Comparison of ENCODE assay signal across 11 mouse cellular contexts in the genomic region with DNA sequence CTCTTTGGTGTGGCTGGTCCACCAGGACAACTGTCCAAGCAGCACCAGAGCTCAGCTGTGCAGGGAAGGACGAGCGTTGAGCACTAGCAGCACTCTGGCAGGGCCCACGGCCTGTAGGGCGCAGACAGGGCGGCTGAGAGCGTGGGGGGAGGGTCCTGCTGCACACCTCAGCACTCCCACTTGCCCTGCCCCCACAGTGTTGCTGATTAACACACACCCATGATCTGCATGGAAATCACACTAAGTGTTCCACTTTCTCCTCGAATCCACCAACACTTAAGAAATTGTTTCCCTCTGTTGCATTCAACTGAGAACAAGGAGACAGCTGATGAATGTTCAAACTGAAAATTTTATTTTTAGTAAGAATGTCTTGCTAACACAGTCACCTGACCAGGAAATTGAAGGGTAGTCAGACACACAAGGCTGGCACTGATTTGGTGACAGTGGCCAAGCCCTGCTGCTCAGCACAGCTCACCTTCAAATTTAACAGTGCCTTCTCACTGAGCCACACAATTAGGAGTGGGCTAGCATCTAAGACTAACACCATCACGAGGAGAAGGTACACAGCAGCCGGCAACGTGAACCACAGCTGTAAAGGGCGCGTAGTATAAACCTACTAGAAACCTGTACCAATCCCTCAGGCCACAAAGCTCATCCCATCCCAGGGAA. TPM values are rescaled to one million over a fixed set of nuclear protein-coding genes. Genes with fewer than 3 reads are reported as not detected.
A peak's percentile ranks its signal among the peaks of the same experiment; 100 is the strongest.
DNase-seq lines count a peak whose midpoint lies in the region; ATAC-seq lines count a peak whose summit lies in the region.
"Had no signal": no experiment of that assay in that cellular context is flagged by ENCODE, and none has a peak within 500 bp of the region (broad histone marks: within the 10 kb centered on the region; RNA-seq: fewer than 3 reads in every experiment).

No protein-coding gene starts in this region.

- H3K9ac ChIP-seq in kidney, embryonic 14.5 days (ENCODE audit: low read depth, low read length) = no peak overlapping the region
- H3K9ac ChIP-seq in neural tube, embryonic 15.5 days (replicated peaks) = no peak overlapping the region
- H3K9ac ChIP-seq: lung, embryonic 15.5 days had no signal

- ATAC-seq in kidney, embryonic 14.5 days (ENCODE audit: low FRiP score, low TSS enrichment) = no peak
- ATAC-seq in neural tube, embryonic 15.5 days (ENCODE audit: low FRiP score) = no peak

- H3K4me3 ChIP-seq in kidney, embryonic 14.5 days (ENCODE audit: low read length) = no peak overlapping the region
- no peak overlapping the region for H3K4me3 ChIP-seq in neural tube, embryonic 15.5 days (replicated peaks)
- H3K4me3 ChIP-seq: lung, embryonic 15.5 days had no signal

- no peak overlapping the region for H3K27ac ChIP-seq in kidney, embryonic 14.5 days (ENCODE audit: low read depth, low read length)
- peak overlapping the region; percentile 54; the same call in 1 of the 2 replicates for H3K27ac ChIP-seq in neural tube, embryonic 15.5 days (replicated peaks)
- H3K27ac ChIP-seq: lung, embryonic 15.5 days had no signal

- H3K9me3 ChIP-seq in kidney, embryonic 14.5 days (ENCODE audit: control insufficient read depth, low read length) = no peaks in the 10 kb centered on the region
- no peaks in the 10 kb centered on the region for H3K9me3 ChIP-seq in neural tube, embryonic 15.5 days (replicated peaks)
- H3K9me3 ChIP-seq: lung, embryonic 15.5 days had no signal

- intact Hi-C loops in gastrocnemius, postnatal 14 days (cut with DNase I; ENCODE audit: low total_unique reads) = no loop called here

- H3K4me2 ChIP-seq in kidney, embryonic 14.5 days (replicated peaks; ENCODE audit: low read depth, low read length) = no peak overlapping the region
- no peak overlapping the region for H3K4me2 ChIP-seq in neural tube, embryonic 15.5 days
- H3K4me2 ChIP-seq: lung, embryonic 15.5 days had no signal

- H3K36me3 ChIP-seq in kidney, embryonic 14.5 days (ENCODE audit: control insufficient read depth, insufficient read depth, low read length) = peaks cover 81% of the 10 kb centered on the region
- peaks cover 74% of the 10 kb centered on the region for H3K36me3 ChIP-seq in neural tube, embryonic 15.5 days

- peak; percentile 38 for DNase-seq in kidney, adult 11 months
- DNase-seq in frontal cortex, postnatal 10 days (ENCODE audit: low spot score in 2 of 2) = peak; percentile 20 to 31
- peak; percentile 15 for DNase-seq in kidney, adult 18-20 months
- no peak for DNase-seq in adrenal gland, adult 2 months
- DNase-seq in gastrocnemius, postnatal 14 days = no peak
- no peak for DNase-seq in adrenal gland, adult (ENCODE audit: inconsistent age in 2 of 2, low spot score in 1 of 2)
- DNase-seq: embryo, embryonic 11 days; gastrocnemius, postnatal 36 days had no signal

- 68% methylated on average over 12 of the region's 12 CpGs for WGBS in kidney, embryonic 14.5 days
- WGBS in neural tube, embryonic 15.5 days = 88% methylated on average over 12 of the region's 12 CpGs

- H3K4me1 ChIP-seq in kidney, embryonic 14.5 days (ENCODE audit: control insufficient read depth, insufficient read depth, low read length) = no peaks in the 10 kb centered on the region
- H3K4me1 ChIP-seq in neural tube, embryonic 15.5 days = no peaks in the 10 kb centered on the region
- H3K4me1 ChIP-seq: lung, embryonic 15.5 days had no signal

- H3K27me3 ChIP-seq in kidney, embryonic 14.5 days (ENCODE audit: control insufficient read depth, insufficient read depth, low read length) = no peaks in the 10 kb centered on the region
- H3K27me3 ChIP-seq in neural tube, embryonic 15.5 days (replicated peaks) = no peaks in the 10 kb centered on the region
- H3K27me3 ChIP-seq: lung, embryonic 15.5 days had no signal

RNA-seq across cellular contexts. Expression of a gene that starts 58.3 kb away (rescaled TPM):
- 25.6 and 35.7 TPM in 2 replicates for polyA plus RNA-seq in kidney, embryonic 14.5 days (2014; fragmentation: Nextera tagmentation; extraction: Ambion mirVana)
- polyA plus RNA-seq in neural tube, embryonic 15.5 days (2015; fragmentation: Nextera tagmentation; extraction: Ambion mirVana) = 102 and 121 TPM in 2 replicates
- total RNA-seq in adrenal gland, adult 2 months (2021) = 100 to 1,000 TPM; 118 to 165 TPM
- polyA plus RNA-seq in adrenal gland, adult 2 months (2012; rRNA removed) = 61.9 and 63.6 TPM in 2 replicates
- 100 to 1,000 TPM; 221 to 265 TPM for total RNA-seq in gastrocnemius, postnatal 14 days (2021)

Comparison
In these comparisons a context has a peak if more than half of its experiments do, and no peak if none do; other contexts are left out.
1. DNase-seq: peak in kidney, adult 11 months (single experiment), frontal cortex, postnatal 10 days (2 of 2) and kidney, adult 18-20 months (single experiment); none in adrenal gland, adult 2 months (single experiment), gastrocnemius, postnatal 14 days (single experiment) and adrenal gland, adult (0 of 2).